Mouse (Mus musculus): ENCODE data around the gene Paxbp1. TPM values are rescaled to one million over a fixed set of nuclear protein-coding genes. Genes with fewer than 3 reads are reported as not detected.
"Not testable (repeated sequence)": the region's sequence is repeated elsewhere in the genome, so short reads cannot be mapped to it uniquely, and the experiment has no call there.

Paxbp1 gene
- total RNA-seq (2015) (69.4 and 95.7 TPM in 2 replicates), total RNA-seq (2017) (77.0 and 96.2 TPM in 2 replicates)

GRCm38 (mm10) chr16:91044270-91045182 is at the start of gene Paxbp1:
Gene Paxbp1 (minus strand): TSS chr16:91044543.
- peak; percentile 92 for ATAC-seq (replicated peaks; ENCODE audit: poor library complexity)

GRCm38 (mm10) chr16:91086642-91087306 is 42.4 kb upstream of the Paxbp1 start:
- peak; percentile 94 for ATAC-seq (replicated peaks; ENCODE audit: poor library complexity)

- ATAC-seq (replicated peaks; ENCODE audit: poor library complexity) = no peak
These were observed 41.0 kb upstream of the Paxbp1 start for GRCm38 (mm10) chr16:91085239-91085825.

- ATAC-seq (replicated peaks; ENCODE audit: poor library complexity) = peak; percentile 27
These were observed 40.2 kb upstream of the Paxbp1 start for GRCm38 (mm10) chr16:91084307-91085238.

- ATAC-seq (replicated peaks; ENCODE audit: poor library complexity) = no peak
These were observed 38.8 kb upstream of the Paxbp1 start for GRCm38 (mm10) chr16:91083002-91083646.

- ATAC-seq (replicated peaks; ENCODE audit: poor library complexity) = peak; percentile 94
These were observed 37.2 kb upstream of the Paxbp1 start for GRCm38 (mm10) chr16:91081508-91081907.

GRCm38 (mm10) chr16:91076180-91076579 is 31.8 kb upstream of the Paxbp1 start:
- ATAC-seq (replicated peaks; ENCODE audit: poor library complexity) = peak; percentile 64

GRCm38 (mm10) chr16:91075423-91075822 is 31.1 kb upstream of the Paxbp1 start:
- not testable (repeated sequence) for ATAC-seq (replicated peaks; ENCODE audit: poor library complexity)

- ATAC-seq (replicated peaks; ENCODE audit: poor library complexity) = peak; percentile 99
These were observed 29.0 kb upstream of the Paxbp1 start for GRCm38 (mm10) chr16:91073163-91073892.

GRCm38 (mm10) chr16:91072256-91072655 is 27.9 kb upstream of the Paxbp1 start:
- ATAC-seq (replicated peaks; ENCODE audit: poor library complexity) = no peak

- ATAC-seq (replicated peaks; ENCODE audit: poor library complexity) = no peak
These were observed 24.6 kb upstream of the Paxbp1 start for GRCm38 (mm10) chr16:91068969-91069368.

GRCm38 (mm10) chr16:91067122-91067521 is 22.8 kb upstream of the Paxbp1 start:
- no peak for ATAC-seq (replicated peaks; ENCODE audit: poor library complexity)

- ATAC-seq (replicated peaks; ENCODE audit: poor library complexity) = peak; percentile 57
These were observed 20.4 kb upstream of the Paxbp1 start for GRCm38 (mm10) chr16:91064583-91065365.

GRCm38 (mm10) chr16:91063786-91064185 is 19.4 kb upstream of the Paxbp1 start:
- peak; percentile 49 for ATAC-seq (replicated peaks; ENCODE audit: poor library complexity)

GRCm38 (mm10) chr16:91061531-91062318 is 17.4 kb upstream of the Paxbp1 start:
- peak; percentile 64 for ATAC-seq (replicated peaks; ENCODE audit: poor library complexity)

GRCm38 (mm10) chr16:91057741-91058140 is 13.4 kb upstream of the Paxbp1 start:
- no peak for ATAC-seq (replicated peaks; ENCODE audit: poor library complexity)

- no peak for ATAC-seq (replicated peaks; ENCODE audit: poor library complexity)
These were observed 12.9 kb upstream of the Paxbp1 start for GRCm38 (mm10) chr16:91057261-91057660.
